Mouse (Mus musculus): ENCODE measurements at regions not wholly inside any gene's neighbourhood (a gene's known extent, or its start where the extent isn't known, plus 50 kb on each side); places are given as distances from the start of the nearest gene placed in this dataset.

DNA sequence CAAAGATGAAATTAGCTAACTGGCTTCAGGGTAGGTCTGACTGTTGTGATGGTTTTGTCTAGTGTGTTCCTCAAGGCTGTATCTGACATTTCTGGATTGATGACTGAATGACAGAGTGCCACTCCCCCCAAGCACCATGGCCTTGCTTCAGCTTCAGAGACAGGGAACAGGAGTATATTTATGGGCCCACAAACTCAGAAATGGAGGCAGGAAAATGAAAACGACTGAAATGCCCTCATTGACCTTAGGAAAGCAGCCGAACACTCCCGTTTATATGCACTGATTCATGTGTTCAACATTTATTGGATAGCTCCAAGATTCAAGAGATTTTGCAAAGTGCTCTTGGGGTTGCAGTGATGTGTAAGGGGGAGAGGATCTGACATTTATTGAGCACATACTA lies 288.3 kb downstream of the Slc4a3 start:
- Histone ChIP-seq H3K27me3 (ENCODE audit: control insufficient read depth, insufficient read depth, low read length, poor library complexity, severe bottlenecking) (no peaks in the 10 kb centered on the region), H3K36me3 (ENCODE audit: control insufficient read depth, insufficient read depth, low read length, poor library complexity, severe bottlenecking) (no peaks in the 10 kb centered on the region)
- no peak for DNase-seq (ENCODE audit: low read depth, low spot score)

DNA sequence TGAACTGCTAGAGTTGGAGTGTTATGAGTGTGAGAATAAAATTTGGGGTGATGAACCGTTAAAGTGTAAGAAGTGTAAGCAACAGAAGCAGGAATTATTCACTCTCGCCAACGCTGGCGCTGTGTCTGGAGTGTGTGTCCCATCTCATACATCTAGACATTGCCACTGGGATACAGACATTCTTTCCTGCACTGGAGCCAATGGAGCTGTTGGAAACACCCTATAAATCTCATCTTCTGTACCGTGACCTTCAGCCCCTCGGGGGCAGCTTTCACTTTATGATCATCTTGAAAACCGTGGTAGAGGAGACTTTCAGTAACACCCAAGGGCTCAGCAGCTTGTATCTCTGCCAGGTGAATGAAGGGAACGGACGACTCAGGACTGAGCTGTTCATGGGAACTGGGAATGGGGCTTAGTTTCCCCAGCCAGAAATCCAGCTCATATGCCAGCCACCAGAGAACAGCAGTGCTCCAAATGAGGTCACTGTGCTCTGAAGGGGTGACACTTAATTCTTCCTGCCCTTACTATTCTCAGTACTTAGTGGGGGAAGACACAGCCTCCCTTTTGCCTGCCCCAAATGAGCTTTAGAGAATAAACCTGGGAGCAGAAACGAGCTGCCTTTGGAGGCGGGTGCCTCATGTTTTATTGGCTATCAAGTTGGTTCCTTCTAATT lies 293.6 kb downstream of the Slc4a3 start:
- DNase-seq (ENCODE audit: low read depth, low spot score), result no peak
- Histone ChIP-seq H3K36me3 (ENCODE audit: control insufficient read depth, insufficient read depth, low read length, poor library complexity, severe bottlenecking) (no peaks in the 10 kb centered on the region), H3K27me3 (ENCODE audit: control insufficient read depth, insufficient read depth, low read length, poor library complexity, severe bottlenecking) (no peaks in the 10 kb centered on the region; the same call in 1 of the 2 replicates)

GRCm38 (mm10) chr1:75842396-75842795 lies 296.3 kb downstream of the Slc4a3 start:
- Histone ChIP-seq H3K36me3 (ENCODE audit: control insufficient read depth, insufficient read depth, low read length, poor library complexity, severe bottlenecking) (no peaks in the 10 kb centered on the region), H3K27me3 (ENCODE audit: control insufficient read depth, insufficient read depth, low read length, poor library complexity, severe bottlenecking) (no peaks in the 10 kb centered on the region; the same call in 1 of the 2 replicates)
- no peak for DNase-seq (ENCODE audit: low read depth, low spot score)

- H3K36me3 ChIP-seq (ENCODE audit: control insufficient read depth, insufficient read depth, low read length, poor library complexity, severe bottlenecking), result no peaks in the 10 kb centered on the region
- DNase-seq (ENCODE audit: low read depth, low spot score), result no peak
Observed at GRCm38 (mm10) chr1:75843326-75843725, 297.3 kb downstream of the Slc4a3 start.

GRCm38 (mm10) chr1:75844123-75844522 lies 298.1 kb downstream of the Slc4a3 start:
- Histone ChIP-seq H3K27me3 (ENCODE audit: control insufficient read depth, insufficient read depth, low read length, poor library complexity, severe bottlenecking) (no peaks in the 10 kb centered on the region; the same call in 1 of the 2 replicates), H3K36me3 (ENCODE audit: control insufficient read depth, insufficient read depth, low read length, poor library complexity, severe bottlenecking) (no peaks in the 10 kb centered on the region)
- no peak for DNase-seq (ENCODE audit: low read depth, low spot score)

More at GRCm38 (mm10) chr1:75843326-75843725, 297.3 kb downstream of the Slc4a3 start:
- H3K27me3 ChIP-seq (ENCODE audit: control insufficient read depth, insufficient read depth, low read length, poor library complexity, severe bottlenecking), result no peaks in the 10 kb centered on the region; the same call in 1 of the 2 replicates

GRCm38 (mm10) chr1:75844529-75844928 lies 298.5 kb downstream of the Slc4a3 start:
- Histone ChIP-seq H3K27me3 (ENCODE audit: control insufficient read depth, insufficient read depth, low read length, poor library complexity, severe bottlenecking) (no peaks in the 10 kb centered on the region; the same call in 1 of the 2 replicates), H3K36me3 (ENCODE audit: control insufficient read depth, insufficient read depth, low read length, poor library complexity, severe bottlenecking) (no peaks in the 10 kb centered on the region)
- DNase-seq (ENCODE audit: low read depth, low spot score), result no peak

GRCm38 (mm10) chr1:75844981-75845380 lies 298.9 kb downstream of the Slc4a3 start:
- no peaks in the 10 kb centered on the region; the same call in 1 of the 2 replicates for H3K27me3 ChIP-seq (ENCODE audit: control insufficient read depth, insufficient read depth, low read length, poor library complexity, severe bottlenecking)
- DNase-seq (ENCODE audit: low read depth, low spot score), result no peak
- H3K36me3 ChIP-seq (ENCODE audit: control insufficient read depth, insufficient read depth, low read length, poor library complexity, severe bottlenecking), result no peaks in the 10 kb centered on the region

- DNase-seq (ENCODE audit: low read depth, low spot score), result no peak
- H3K27me3 ChIP-seq (ENCODE audit: control insufficient read depth, insufficient read depth, low read length, poor library complexity, severe bottlenecking), result no peaks in the 10 kb centered on the region; the same call in 1 of the 2 replicates
- no peaks in the 10 kb centered on the region for H3K36me3 ChIP-seq (ENCODE audit: control insufficient read depth, insufficient read depth, low read length, poor library complexity, severe bottlenecking)
Observed at GRCm38 (mm10) chr1:75845771-75846535, 299.9 kb downstream of the Slc4a3 start.

- Histone ChIP-seq H3K36me3 (ENCODE audit: control insufficient read depth, insufficient read depth, low read length, poor library complexity, severe bottlenecking) (no peaks in the 10 kb centered on the region), H3K27me3 (ENCODE audit: control insufficient read depth, insufficient read depth, low read length, poor library complexity, severe bottlenecking) (no peaks in the 10 kb centered on the region)
- no peak for DNase-seq (ENCODE audit: low read depth, low spot score)
Observed at GRCm38 (mm10) chr1:75847681-75848080, 301.6 kb downstream of the Slc4a3 start.

- Histone ChIP-seq H3K27me3 (ENCODE audit: control insufficient read depth, insufficient read depth, low read length, poor library complexity, severe bottlenecking) (no peaks in the 10 kb centered on the region), H3K36me3 (ENCODE audit: control insufficient read depth, insufficient read depth, low read length, poor library complexity, severe bottlenecking) (no peaks in the 10 kb centered on the region)
- no peak for DNase-seq (ENCODE audit: low read depth, low spot score)
Observed at GRCm38 (mm10) chr1:75848436-75848835, 302.4 kb downstream of the Slc4a3 start.

DNA sequence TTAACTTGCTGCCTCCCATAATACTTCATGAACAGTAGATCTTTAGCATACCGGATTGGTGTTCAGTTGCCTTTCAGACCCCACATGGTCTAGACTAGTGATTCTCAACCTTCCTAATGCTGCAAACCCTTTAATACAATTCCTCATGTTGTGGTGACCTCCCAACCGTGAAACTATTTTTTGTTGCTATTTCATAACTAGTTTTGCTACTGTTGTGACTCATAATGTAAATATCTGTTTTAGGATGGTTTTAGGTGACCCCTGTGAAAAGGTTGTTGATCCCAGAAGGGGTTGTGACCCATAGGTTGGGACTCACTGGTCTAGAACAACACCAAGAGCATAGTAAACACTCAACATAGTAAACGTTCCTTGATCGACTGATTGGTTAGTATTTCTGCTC lies 304.1 kb downstream of the Slc4a3 start:
- no peak for DNase-seq (ENCODE audit: low read depth, low spot score)
- H3K36me3 ChIP-seq (ENCODE audit: control insufficient read depth, insufficient read depth, low read length, poor library complexity, severe bottlenecking), result no peaks in the 10 kb centered on the region

DNA sequence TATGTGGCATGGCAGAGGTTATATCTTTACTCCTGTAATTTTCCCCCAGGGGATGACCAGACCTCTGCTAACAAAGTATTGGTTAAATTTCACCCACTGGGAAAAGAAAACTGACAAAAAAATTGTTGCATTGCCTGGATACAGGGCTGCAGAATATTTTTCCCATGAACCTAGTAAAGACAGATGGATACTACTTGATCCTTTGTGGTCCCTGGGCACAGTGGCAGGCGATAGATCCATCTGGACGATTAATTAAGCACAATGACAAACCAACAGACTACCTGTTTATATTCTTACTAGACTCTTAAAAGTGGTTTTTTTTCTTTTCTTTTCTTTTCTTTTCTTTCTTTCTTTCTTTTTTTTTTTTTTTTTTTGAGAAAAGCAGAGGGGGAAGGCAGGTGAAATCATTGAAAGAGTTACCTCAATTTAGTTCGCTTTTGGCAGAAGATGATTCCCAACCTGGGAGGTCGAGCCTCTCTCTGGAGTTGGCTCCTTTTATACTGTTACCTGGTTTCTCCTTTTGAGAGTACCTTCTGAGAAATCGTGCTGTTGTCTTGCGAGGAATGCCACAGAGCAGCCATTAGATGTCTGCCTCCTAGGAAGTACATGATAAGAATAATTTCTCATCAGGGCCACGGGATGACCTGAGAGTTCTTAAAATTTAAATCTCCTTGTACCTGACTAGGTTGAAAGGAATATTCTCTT lies 312.6 kb downstream of the Slc4a3 start:
- Histone ChIP-seq H3K36me3 (ENCODE audit: control insufficient read depth, insufficient read depth, low read length, poor library complexity, severe bottlenecking) (no peaks in the 10 kb centered on the region), H3K27me3 (ENCODE audit: control insufficient read depth, insufficient read depth, low read length, poor library complexity, severe bottlenecking) (no peaks in the 10 kb centered on the region)
- DNase-seq (ENCODE audit: low read depth, low spot score), result no peak

More for the DNA sequence above, 304.1 kb downstream of the Slc4a3 start:
- H3K27me3 ChIP-seq (ENCODE audit: control insufficient read depth, insufficient read depth, low read length, poor library complexity, severe bottlenecking), result no peaks in the 10 kb centered on the region

GRCm38 (mm10) chr1:75862757-75863156 lies 316.7 kb downstream of the Slc4a3 start:
- DNase-seq (ENCODE audit: low read depth, low spot score), result no peak
- Histone ChIP-seq H3K36me3 (ENCODE audit: control insufficient read depth, insufficient read depth, low read length, poor library complexity, severe bottlenecking) (no peaks in the 10 kb centered on the region), H3K27me3 (ENCODE audit: control insufficient read depth, insufficient read depth, low read length, poor library complexity, severe bottlenecking) (no peaks in the 10 kb centered on the region)

DNA sequence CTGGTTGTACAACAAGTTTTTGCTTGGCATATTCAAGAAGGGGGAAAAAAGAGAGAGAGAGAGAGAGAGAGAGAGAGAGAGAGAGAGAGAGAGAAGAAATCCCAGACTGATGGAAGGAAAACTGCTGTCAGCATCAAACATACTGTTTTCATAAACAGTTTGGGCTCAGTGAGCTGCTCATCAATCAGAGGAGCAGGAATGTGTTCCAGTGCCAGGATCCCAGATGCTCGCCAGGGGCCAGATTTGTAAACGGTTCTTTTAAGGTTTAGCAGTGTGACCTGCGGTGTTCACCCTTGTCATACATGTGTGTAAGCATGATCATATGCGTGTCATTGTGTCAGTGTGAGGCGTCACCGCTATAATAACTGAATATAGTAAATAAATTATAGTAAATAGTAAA lies 320.5 kb downstream of the Slc4a3 start:
- H3K36me3 ChIP-seq (ENCODE audit: control insufficient read depth, insufficient read depth, low read length, poor library complexity, severe bottlenecking), result no peaks in the 10 kb centered on the region
- DNase-seq (ENCODE audit: low read depth, low spot score), result no peak
- no peaks in the 10 kb centered on the region for H3K27me3 ChIP-seq (ENCODE audit: control insufficient read depth, insufficient read depth, low read length, poor library complexity, severe bottlenecking)

- H3K36me3 ChIP-seq (ENCODE audit: control insufficient read depth, insufficient read depth, low read length, poor library complexity, severe bottlenecking), result no peaks in the 10 kb centered on the region
- no peak for DNase-seq (ENCODE audit: low read depth, low spot score)
- no peaks in the 10 kb centered on the region for H3K27me3 ChIP-seq (ENCODE audit: control insufficient read depth, insufficient read depth, low read length, poor library complexity, severe bottlenecking)
Observed at GRCm38 (mm10) chr1:75869414-75869813, 323.3 kb downstream of the Slc4a3 start.

All from splenic B cell, adult 2 months (primary cell).